Mouse (Mus musculus): ENCODE measurements at regions not wholly inside any gene's neighbourhood (a gene's known extent, or its start where the extent isn't known, plus 50 kb on each side); places are given as distances from the start of the nearest gene placed in this dataset.
"Not testable (repeated sequence)": the region's sequence is repeated elsewhere in the genome, so short reads cannot be mapped to it uniquely, and the experiment has no call there.

DNA sequence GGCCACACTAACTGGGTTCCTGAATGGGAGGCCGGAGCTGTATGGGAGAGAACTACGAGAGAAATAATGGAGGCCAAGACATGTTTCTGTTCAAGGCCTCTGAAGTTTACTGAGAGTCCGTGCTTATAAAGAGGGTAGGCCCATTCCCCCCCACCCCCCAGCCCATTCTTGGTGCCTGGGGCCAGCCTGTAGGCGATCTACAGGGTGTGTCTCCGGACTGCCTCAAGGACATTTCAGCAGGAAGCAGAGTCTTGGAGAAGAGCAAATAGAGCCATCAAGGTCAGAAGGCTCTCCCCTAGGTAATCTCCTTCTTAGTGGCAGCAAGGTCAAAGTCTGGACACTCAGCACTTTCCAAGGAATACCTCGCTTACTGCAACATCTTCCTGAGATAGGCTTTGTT is 88.8 kb upstream of the Fam3c start:
- not testable (repeated sequence) for TF ChIP-seq CTCF (IDR thresholded peaks at IDR 0.05; ENCODE audit: low read depth, low read length); POLR2A (IDR thresholded peaks at IDR 0.05; ENCODE audit: borderline replicate concordance, low read depth, low read length)
